Mouse (Mus musculus) erythroblast, embryonic 14.5 days (primary cell): Measurements from ENCODE around the gene Pak2.
"Not testable (repeated sequence)": the region's sequence is repeated elsewhere in the genome, so short reads cannot be mapped to it uniquely, and the experiment has no call there.

Source experiments
- GATA1 ChIP-seq: IDR thresholded peaks from 2 replicates; pipeline ENCODE4 v1.6.1; 2012; ENCODE audit warnings: low read length, inconsistent platforms, mixed read lengths
- TAL1 ChIP-seq: IDR thresholded peaks from 3 replicates; pipeline ENCODE4 v1.6.1; 2012; ENCODE audit warnings: low read length, inconsistent platforms, mixed read lengths

- not testable (repeated sequence) for TF ChIP-seq GATA1, TAL1
These were observed 9.1 kb downstream of the Pak2 start for GRCm38 (mm10) chr16:32070070-32070469.
